Mouse (Mus musculus) kidney, embryonic 16.5 days (tissue): Measurements from ENCODE around the gene Gm47996. TPM values are rescaled to one million over a fixed set of nuclear protein-coding genes. Genes with fewer than 3 reads are reported as not detected.

Experiments used
- ATAC-seq: fragments of 200-750 bp; cut with Nextera tagmentation; 2 replicates; pipeline ENCODE4 v1.8.0; 2017; ENCODE audit warnings: moderate TSS enrichment; ENCODE audit not compliant: low FRiP score, low TSS enrichment
- H3K27ac ChIP-seq: fragments of 300-500 bp; sonication (generic); 2 replicates; pipeline ENCODE4 v1.5.1; 2014; ENCODE audit warnings: low read length
- H3K27me3 ChIP-seq: fragments of 300-500 bp; sonication (generic); 2 replicates; pipeline ENCODE4 v1.6.1; 2014; ENCODE audit warnings: low read length, control low read depth, mixed read lengths; ENCODE audit not compliant: insufficient read depth
- H3K36me3 ChIP-seq: fragments of 300-500 bp; sonication (generic); 2 replicates; pipeline ENCODE4 v1.6.1; 2014; ENCODE audit warnings: low read length, control low read depth, mixed read lengths; ENCODE audit not compliant: insufficient read depth
- H3K4me1 ChIP-seq: fragments of 300-500 bp; sonication (generic); 2 replicates; pipeline ENCODE4 v1.6.1; 2014; ENCODE audit warnings: low read length, control low read depth, mixed read lengths; ENCODE audit not compliant: insufficient read depth
- H3K4me2 ChIP-seq: fragments of 300-500 bp; sonication (generic); replicated peaks from 2 replicates; pipeline ENCODE4 v1.6.1; 2014; ENCODE audit warnings: low read depth, low read length
- H3K4me3 ChIP-seq: fragments of 300-500 bp; sonication (generic); 2 replicates; pipeline ENCODE4 v1.5.1; 2014; ENCODE audit warnings: mild to moderate bottlenecking, low read length
- H3K9ac ChIP-seq: fragments of 300-500 bp; sonication (generic); replicated peaks from 2 replicates; pipeline ENCODE4 v1.6.1; 2014; ENCODE audit warnings: low read length
- H3K9me3 ChIP-seq: fragments of 300-500 bp; sonication (generic); 2 replicates; pipeline ENCODE4 v1.6.1; 2016; ENCODE audit warnings: low read length, control low read depth
- WGBS: fragments of 180-500 bp; shearing (Covaris S2); extraction: QIAGEN DNeasy Blood & Tissue Kit; methylation state at CpG from one replicate; pipeline ENCODE4 v1.1.7; 2014; 5-methylcytosine and 5-hydroxymethylcytosine counted together
- polyA plus RNA-seq: library from polyadenylated mRNA; unstranded; fragments of >200 nt; fragmentation: Nextera tagmentation; extraction: Ambion mirVana; gene quantifications from 2 replicates; pipeline ENCODE4 v1.2.1, GENCODE M21; 2015

The Gm47996 gene
- polyA plus RNA-seq, 1 experiment from 2014 or later = 0.67 TPM

DNA sequence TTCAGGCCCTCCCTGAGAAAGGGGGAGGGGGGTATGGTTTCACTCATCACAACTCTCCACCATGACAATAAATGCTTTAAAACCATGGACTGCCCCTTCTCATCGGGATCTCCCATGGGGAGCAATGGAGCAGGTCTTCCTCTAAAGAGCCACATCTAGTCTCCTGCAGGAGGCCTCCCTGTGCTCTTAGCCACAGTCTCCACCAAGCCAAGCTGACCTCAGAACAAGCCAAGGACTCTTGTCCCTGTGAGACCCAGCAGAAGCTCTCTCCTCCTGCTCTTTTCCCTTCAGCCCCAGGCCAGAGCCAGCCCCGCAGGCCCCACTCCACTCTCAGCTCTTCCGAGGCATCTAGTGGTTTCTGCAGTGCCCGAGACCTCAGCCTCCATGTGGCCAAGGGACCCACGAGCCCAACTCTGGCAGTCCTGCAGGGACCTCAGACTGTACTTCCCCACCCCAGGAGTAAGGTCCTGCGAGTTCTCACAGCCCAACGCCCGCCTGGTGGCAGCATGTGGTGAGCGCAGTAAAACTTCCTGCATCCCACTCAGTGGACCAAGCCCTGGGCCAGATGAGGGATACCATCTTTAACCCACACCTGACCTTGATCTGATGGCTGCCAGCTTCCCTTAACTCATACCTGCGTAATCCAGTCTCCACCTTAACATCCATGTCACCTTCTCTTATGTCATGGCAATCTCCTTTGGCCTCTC lies 12.8 kb downstream of the Gm47996 start:
- H3K4me3 ChIP-seq = no peak overlapping the region
- H3K27ac ChIP-seq = no peak overlapping the region
- ATAC-seq = no peak
- peaks cover 2% of the 10 kb centered on the region; the same call in 1 of the 2 replicates for H3K4me1 ChIP-seq
- H3K4me2 ChIP-seq = no peak overlapping the region
- 80% methylated on average over 10 of the region's 10 CpGs for WGBS
- no peak overlapping the region for H3K9ac ChIP-seq
- no peaks in the 10 kb centered on the region for H3K27me3 ChIP-seq
- no peaks in the 10 kb centered on the region for H3K9me3 ChIP-seq
- no peaks in the 10 kb centered on the region for H3K36me3 ChIP-seq

DNA sequence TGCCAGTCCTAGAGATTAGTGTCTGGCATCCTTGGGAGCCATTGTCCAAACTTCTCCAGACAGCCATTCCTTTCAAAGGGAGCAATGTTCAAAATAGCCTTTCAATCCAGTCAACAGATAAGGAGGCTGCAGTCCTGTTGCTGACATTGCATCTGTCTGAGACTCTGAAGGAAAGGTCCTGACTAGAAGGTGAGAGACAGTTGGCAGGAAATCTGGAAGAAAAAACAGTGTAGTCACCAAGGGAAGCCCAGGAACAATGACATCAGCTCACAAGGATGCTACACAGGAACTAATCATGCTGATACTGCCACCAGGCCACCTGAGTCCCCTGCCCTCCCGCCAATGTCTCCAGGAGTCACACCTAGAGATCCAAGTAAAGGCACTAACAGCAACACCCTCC lies 13.4 kb downstream of the Gm47996 start:
- Histone ChIP-seq H3K9ac (no peak overlapping the region), H3K27me3 (no peaks in the 10 kb centered on the region), H3K36me3 (no peaks in the 10 kb centered on the region), H3K4me3 (no peak overlapping the region), H3K4me2 (no peak overlapping the region), H3K27ac (no peak overlapping the region), H3K4me1 (no peaks in the 10 kb centered on the region), H3K9me3 (no peaks in the 10 kb centered on the region)
- WGBS = 73% methylated on average over 1 of the region's 1 CpGs
- no peak for ATAC-seq

DNA sequence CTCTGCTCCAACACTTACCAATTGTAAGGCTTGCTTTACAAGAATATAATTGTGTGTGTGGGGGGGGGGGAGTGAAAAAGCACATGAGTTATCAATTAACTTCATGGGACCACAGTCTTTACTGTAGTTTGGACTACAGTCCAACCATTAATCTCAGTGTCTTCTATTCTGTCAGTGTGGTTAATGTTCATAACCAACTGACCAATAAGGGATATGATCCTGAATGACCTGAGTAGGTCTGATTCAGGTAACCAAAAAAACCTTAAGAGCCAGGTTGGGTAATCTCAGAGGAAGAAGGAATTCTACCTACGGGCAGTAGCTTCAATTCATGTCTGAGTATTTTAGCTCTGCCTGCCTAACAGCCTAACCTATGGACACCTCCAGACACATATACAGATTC lies 14.6 kb downstream of the Gm47996 start:
- no peak overlapping the region for H3K4me2 ChIP-seq
- H3K4me1 ChIP-seq = no peaks in the 10 kb centered on the region
- H3K36me3 ChIP-seq = no peaks in the 10 kb centered on the region
- no peaks in the 10 kb centered on the region for H3K27me3 ChIP-seq
- H3K4me3 ChIP-seq = no peak overlapping the region
- no peak overlapping the region for H3K9ac ChIP-seq
- WGBS = 72% methylated on average over 1 of the region's 1 CpGs
- 0 out of 2 replicates have a peak overlapping the region, but pooled peaks have one; percentile 29 for H3K27ac ChIP-seq
- ATAC-seq = peak; percentile 71
- no peaks in the 10 kb centered on the region for H3K9me3 ChIP-seq

DNA sequence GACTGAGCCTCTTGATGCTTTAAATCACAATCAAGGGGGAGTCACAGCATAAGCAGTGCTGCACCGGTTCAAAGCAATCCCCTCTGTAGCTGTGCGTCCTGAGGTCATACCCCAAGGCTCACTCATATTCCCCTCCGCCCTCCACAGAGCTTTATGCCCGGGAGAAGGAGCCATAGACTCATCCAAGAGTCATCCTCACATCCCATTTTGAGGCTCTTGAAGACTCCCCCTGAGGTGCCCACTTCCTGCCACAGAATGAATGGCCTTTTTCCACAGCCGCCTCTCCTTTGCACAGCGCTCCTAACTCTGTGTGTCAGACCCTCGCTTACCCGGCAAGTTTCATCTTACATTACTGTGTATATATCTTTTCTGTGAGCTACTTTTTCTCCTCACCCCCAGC lies 17.6 kb downstream of the Gm47996 start:
- no peak for ATAC-seq
- Histone ChIP-seq H3K27ac (no peak overlapping the region), H3K4me3 (no peak overlapping the region), H3K4me2 (no peak overlapping the region), H3K4me1 (no peaks in the 10 kb centered on the region), H3K27me3 (no peaks in the 10 kb centered on the region), H3K9me3 (no peaks in the 10 kb centered on the region), H3K9ac (no peak overlapping the region), H3K36me3 (no peaks in the 10 kb centered on the region)
- 62% methylated on average over 8 of the region's 8 CpGs for WGBS

DNA sequence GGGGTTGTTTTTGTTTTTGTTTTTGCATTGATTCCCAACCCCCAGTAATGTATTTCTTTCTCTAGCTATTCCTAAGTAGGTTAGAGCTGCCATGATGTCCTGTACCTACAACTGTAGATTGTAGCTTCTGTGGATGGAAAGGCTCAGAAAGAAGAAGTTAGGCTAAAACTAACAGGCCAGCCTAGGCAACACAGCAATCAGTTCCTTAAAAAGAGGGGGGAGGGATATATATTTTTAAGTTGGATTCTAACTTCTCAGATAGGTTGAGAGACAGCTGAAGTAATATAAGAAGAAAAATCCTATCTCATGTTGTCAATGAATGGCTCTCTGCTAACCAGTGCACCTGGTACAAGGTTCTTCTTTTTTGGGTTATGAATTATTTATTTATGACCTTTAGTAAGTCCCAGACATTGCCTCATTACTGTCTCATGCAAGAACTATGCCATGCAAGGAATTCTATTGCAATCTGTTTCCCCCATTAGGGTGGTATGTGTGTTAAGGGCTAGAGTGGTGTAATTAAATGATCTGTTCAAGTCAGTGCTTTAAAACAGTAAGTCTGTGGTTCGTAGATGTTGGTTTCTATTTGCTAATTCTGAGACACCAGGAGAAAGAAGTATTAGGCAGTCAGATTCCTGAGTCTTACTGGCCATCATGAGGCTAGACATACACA lies 18.5 kb downstream of the Gm47996 start:
- H3K9me3 ChIP-seq = no peaks in the 10 kb centered on the region
- no peak for ATAC-seq
- H3K27ac ChIP-seq = no peak overlapping the region
- no peaks in the 10 kb centered on the region for H3K27me3 ChIP-seq
- 81% methylated on average over 1 of the region's 1 CpGs for WGBS
- H3K9ac ChIP-seq = no peak overlapping the region
- no peak overlapping the region for H3K4me3 ChIP-seq
- no peaks in the 10 kb centered on the region for H3K4me1 ChIP-seq
- no peak overlapping the region for H3K4me2 ChIP-seq
- no peaks in the 10 kb centered on the region for H3K36me3 ChIP-seq

DNA sequence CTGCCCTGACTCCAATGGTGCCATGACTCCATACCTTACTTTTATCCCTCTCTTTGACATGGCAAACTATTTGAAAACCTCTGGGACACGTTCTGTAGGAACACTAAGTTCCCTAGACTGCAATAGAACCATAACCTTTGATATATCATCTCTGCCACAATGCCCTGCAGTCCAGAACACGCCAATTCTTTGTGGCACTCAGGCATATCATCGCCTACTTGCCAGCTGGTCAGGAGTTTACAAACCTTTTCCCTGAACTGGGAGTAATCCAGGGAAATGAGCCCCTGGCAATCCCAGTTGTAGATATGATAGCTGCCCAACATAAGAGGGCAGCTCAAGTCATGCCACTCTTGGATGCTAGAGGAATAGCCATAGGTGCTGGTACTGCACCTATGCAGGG lies 22.4 kb downstream of the Gm47996 start:
- Histone ChIP-seq H3K4me2 (no peak overlapping the region), H3K4me1 (no peaks in the 10 kb centered on the region), H3K9ac (no peak overlapping the region), H3K36me3 (no peaks in the 10 kb centered on the region), H3K9me3 (no peaks in the 10 kb centered on the region), H3K4me3 (no peak overlapping the region), H3K27me3 (no peaks in the 10 kb centered on the region), H3K27ac (no peak overlapping the region)
- 74% methylated on average over 3 of the region's 3 CpGs for WGBS
- ATAC-seq = no peak

DNA sequence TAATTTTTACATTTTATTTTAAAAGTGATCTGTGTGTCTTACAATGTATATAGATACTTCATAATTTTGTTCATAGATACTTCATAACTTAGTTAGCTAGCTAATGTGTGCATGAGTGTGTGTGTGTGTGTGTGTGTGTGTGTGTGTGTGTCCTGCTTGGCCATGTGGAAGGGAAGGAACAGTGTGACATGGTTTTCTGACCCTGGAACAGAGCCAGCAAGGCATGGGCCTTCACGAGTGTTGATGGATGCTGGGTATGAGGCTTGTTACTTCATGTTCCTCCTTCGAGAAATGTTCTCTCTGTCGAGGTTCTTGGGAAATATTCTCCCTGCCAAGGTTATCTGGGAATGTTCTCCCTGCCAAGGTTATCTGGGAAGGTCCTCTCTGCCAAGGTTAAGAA lies 23.8 kb downstream of the Gm47996 start:
- H3K27ac ChIP-seq = no peak overlapping the region
- H3K4me1 ChIP-seq = no peaks in the 10 kb centered on the region
- H3K9ac ChIP-seq = no peak overlapping the region
- no peaks in the 10 kb centered on the region for H3K9me3 ChIP-seq
- 78% methylated on average over 3 of the region's 3 CpGs for WGBS
- no peaks in the 10 kb centered on the region for H3K36me3 ChIP-seq
- no peaks in the 10 kb centered on the region for H3K27me3 ChIP-seq
- no peak overlapping the region for H3K4me3 ChIP-seq
- H3K4me2 ChIP-seq = no peak overlapping the region
- no peak for ATAC-seq

DNA sequence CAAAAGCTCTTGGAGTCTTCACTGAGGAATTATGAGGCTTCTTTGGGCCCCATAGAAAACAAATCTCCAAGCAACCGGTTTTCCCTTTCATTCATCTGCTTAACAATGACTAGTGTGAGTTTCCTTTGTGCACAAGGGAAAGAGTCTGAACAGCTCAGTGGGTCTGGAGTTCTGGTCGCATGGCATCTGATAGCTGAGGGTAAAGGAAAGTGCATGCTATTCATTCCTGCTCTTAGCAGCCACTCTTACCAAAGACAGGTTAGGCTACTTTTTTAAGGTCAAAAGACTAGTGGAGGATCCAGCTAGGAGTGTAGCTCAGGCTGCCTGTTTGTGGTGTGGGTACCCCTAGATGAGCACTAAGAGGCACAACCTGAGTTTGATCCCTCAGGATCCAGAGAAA lies 25.6 kb downstream of the Gm47996 start:
- ATAC-seq = no peak
- Histone ChIP-seq H3K4me1 (no peaks in the 10 kb centered on the region), H3K9ac (no peak overlapping the region), H3K36me3 (no peaks in the 10 kb centered on the region), H3K4me3 (no peak overlapping the region), H3K27ac (no peak overlapping the region), H3K4me2 (no peak overlapping the region), H3K27me3 (no peaks in the 10 kb centered on the region), H3K9me3 (no peaks in the 10 kb centered on the region)
- WGBS = 74% methylated on average over 2 of the region's 2 CpGs

DNA sequence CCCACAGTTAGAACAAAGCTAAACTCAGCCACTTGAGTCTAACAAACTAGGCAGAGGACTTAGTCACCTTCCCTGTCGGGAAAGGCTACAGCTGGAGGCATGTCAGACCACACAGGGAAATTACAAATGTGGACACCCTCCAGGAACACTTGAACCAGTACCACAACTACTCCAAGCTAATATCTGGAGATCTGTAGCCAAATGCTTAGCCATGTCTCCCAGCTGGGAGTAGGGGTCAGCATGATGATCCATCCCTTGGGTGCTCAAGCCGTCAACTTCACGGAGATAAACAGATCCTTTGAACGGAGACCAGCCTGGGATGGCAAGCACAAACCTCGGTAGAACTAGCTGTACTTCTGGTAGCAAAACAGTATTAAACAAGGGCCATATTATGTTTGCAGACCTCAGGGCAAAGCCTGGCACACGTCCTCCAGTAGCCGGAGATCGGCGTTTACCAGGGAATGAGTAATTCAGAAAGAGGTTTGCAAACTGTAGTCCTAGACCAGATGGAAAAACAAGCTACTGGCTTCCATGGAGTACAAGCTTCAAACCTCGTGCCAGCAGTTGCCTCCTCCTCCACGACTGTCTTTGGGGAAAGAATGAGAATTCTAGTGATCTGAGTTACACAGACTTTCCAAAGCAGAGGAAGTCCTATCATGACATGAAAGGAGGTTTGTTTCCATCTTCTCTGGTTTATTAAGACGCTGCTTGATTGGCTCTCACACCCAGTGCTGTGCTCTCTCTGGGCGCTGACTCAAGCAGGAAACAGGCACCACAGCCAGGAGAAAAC lies 26.4 kb downstream of the Gm47996 start:
- 65% methylated on average over 13 of the region's 13 CpGs for WGBS
- Histone ChIP-seq H3K9ac (no peak overlapping the region), H3K27ac (no peak overlapping the region), H3K4me3 (no peak overlapping the region), H3K4me2 (no peak overlapping the region), H3K36me3 (no peaks in the 10 kb centered on the region), H3K4me1 (no peaks in the 10 kb centered on the region), H3K9me3 (no peaks in the 10 kb centered on the region), H3K27me3 (no peaks in the 10 kb centered on the region)
- no peak for ATAC-seq

DNA sequence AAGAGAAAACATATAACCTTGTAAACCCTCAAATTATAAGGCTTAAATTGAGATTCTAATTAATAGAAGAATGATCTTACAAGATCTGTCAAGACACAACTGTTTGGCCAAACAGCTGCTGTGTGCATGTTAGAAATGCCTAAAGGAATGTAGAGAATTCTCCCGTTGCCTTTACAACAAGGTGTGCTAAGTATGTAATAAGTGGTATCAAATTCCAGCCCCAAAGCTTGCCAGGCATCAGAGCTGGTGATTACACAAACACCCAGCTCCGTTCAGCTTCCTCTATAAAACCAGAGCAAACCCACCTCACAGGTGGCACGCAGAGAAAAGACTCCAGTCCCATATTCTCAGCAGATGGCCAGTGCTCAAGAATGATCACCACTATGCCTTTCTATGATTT lies 27.8 kb downstream of the Gm47996 start:
- Histone ChIP-seq H3K9ac (no peak overlapping the region), H3K36me3 (no peaks in the 10 kb centered on the region), H3K27me3 (no peaks in the 10 kb centered on the region), H3K4me3 (no peak overlapping the region), H3K27ac (no peak overlapping the region), H3K4me1 (no peaks in the 10 kb centered on the region), H3K4me2 (no peak overlapping the region), H3K9me3 (no peaks in the 10 kb centered on the region)
- ATAC-seq = no peak
- WGBS = 55% methylated on average over 3 of the region's 3 CpGs
